In the genomic region with DNA sequence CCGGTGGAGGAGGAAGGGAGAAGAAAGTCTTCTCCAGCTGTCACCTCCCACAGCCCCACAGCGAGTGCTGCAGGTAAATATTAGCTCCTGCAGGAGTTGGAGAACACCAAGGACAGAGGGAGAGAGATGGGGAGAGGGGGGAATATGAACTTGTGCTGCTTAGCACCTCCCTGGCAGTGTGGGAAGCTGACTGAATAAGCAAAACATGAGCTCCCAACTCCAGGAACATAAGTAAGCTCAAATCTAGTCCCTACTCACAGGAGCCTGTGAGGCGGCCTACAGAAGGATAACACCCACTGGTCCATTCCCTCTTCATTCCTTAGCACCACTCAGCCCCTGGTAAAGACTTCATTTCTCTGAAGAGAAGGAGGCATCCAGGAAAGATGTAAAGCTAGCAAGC, we compare ENCODE assay signal across 11 mouse cellular contexts.
"Had no signal": no experiment of that assay in that cellular context is flagged by ENCODE, and none has a peak within 500 bp of the region (broad histone marks: within the 10 kb centered on the region; RNA-seq: fewer than 3 reads in every experiment).

No protein-coding gene starts in this region.

- DNase-seq: lung, adult 18-20 months; lung, embryonic 14.5 days; lung, postnatal 10 days; lung, postnatal 4 days; midbrain, embryonic 14.5 days; retina, postnatal 1 day; right cerebral cortex, postnatal 14 days; spleen, adult 18-20 months; thymus, adult 2 months; thymus, postnatal 25 days; thymus, postnatal 4 days had no signal
